Mouse (Mus musculus): ENCODE measurements around the gene Defb11. TPM values are rescaled to one million over a fixed set of nuclear protein-coding genes. Genes with fewer than 3 reads are reported as not detected.

Defb11 gene
- polyA plus RNA-seq (2012; ENCODE audit: low replicate concordance), result not detected in 2 replicates

DNA sequence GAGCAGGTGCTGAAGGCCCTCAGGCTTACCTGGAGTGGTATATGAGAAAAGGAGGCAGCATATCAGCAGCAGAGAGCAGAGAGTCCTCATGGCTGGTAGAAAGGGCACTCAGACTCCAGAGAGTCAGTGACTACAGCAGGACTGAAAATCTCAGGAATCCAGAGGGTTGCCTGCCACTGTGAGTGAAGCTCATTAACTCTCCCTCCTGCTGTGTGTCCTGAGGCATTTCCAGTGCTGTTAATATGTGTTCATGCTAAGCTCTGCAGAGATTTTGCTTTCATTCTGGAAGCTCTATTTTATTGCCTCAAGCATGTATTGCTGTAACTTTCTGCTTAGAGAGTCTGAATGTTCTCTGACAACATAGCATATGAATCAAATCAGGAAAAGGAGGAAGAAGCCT, at the start of gene Defb11:
Defb11 (minus strand) TSS at position 123 of the 400 bp plus-strand sequence.

DNA sequence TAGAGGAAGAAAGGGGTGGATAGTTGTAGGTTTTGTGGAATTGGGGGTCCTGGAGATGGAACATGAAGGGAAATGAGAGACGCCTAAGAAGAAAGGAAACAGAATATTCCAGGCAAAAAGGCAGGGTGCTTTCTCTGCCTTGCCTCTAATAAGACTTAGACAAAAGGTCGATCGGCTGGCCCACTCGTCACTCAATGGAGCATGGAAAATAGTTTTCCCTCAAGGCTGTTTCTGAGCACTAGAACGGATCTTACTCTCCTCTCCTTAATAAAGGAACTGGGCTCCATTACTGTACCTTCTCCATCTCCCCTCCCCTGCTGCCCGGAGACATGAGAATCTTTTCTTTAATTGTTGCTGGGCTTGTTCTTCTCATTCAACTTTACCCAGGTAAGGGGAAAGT, 40.2 kb upstream of the Defb11 start, which contains the start of gene Defb13:
Defb13 (plus strand) TSS at position 301 of the 400 bp plus-strand sequence.

DNA sequence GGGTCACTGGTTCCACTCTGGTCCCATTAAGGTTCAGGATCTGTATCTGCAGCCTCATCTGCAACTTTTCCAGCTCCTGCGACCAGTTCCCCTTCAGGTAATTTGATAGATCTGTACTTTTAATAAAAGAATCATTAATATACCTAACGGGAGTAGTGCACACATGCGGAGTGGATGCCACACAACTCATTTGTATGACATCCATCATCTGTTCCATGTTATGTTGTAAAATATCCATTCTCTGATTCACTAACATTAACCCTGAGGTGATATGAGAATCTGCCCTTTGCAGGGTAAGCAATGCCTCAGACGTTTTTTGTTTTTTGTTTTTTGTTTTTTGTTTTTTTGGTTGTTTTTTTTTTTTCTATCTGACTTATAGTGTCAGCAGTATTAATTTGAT, 31.8 kb upstream of the Defb11 start, which contains the start of gene Defb35:
Defb35 (plus strand) TSS at position 301 of the 400 bp plus-strand sequence.

DNA sequence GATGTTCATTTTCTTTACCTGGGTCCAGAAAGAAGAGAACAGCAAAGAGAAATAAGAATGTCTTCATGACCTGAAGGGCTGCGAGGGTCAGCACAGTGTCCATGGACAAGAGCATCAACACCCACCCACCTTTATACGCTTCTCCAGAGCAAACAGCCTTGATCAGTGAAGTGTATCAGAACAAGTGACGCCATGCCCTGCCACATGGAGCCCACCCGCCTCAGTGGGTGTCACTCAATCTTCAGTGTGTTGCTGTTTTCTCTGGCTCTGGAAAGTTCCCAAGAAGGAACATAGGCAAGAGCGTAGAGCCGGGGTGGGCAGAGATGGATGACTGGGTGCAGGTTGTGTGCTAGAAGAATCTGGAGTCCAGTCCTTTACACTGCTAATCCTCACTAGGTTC, 26.4 kb upstream of the Defb11 start, which contains the start of gene Defb15:
Defb15 (minus strand) TSS at position 101 of the 400 bp plus-strand sequence.

DNA sequence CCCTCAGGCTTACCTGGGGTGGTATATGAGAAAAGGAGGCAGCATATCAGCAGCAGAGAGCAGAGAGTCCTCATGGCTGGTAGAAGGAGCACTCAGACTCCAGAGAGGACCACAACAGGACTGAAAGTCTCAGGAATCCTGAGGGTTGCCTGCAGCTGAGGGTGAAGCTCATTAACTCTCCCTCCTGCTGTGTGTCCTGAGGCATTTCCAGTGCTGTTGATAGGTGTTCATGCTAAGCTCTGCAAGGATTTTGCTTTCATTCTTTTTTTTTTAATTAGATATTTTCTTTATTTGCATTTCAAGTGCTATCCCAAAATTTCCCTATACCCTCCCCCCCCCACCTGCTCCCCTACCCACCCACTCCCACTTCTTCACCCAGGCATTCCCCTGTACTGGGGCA, 20.9 kb downstream of the Defb11 start, which contains the start of gene Defb9:
Defb9 (minus strand) TSS at position 101 of the 400 bp plus-strand sequence.

DNA sequence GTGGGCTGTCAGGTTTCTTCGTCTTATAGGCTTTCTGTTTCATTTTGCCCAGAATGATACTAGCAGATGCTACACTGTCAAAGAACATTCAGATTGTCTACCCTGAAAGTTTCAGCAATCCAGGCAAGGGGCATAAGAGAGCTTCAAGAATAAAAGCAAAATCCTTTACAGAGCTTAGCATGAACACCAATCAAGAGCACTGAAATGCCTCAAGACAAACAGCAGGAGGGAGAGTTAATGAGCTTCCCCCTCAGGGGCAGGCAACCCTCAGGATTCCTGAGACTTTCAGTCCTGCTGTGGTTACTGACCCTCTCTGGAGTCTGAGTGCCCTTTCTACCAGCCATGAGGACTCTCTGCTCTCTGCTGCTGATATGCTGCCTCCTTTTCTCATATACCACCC, 47.6 kb downstream of the Defb11 start, which contains the start of gene Defb10:
Defb10 (plus strand) TSS at position 316 of the 400 bp plus-strand sequence.

Other genes with a start within 250 kb of the Defb11 start
- not detected in 2 replicates for gene Defa34, start 240.6 kb downstream of the Defb11 start, polyA plus RNA-seq (2012; ENCODE audit: low replicate concordance)
- not detected in 2 replicates for gene AY761184, start 202.8 kb downstream of the Defb11 start, polyA plus RNA-seq (2012; ENCODE audit: low replicate concordance)
- gene Defa24, start 171.9 kb downstream of the Defb11 start, polyA plus RNA-seq (2012; ENCODE audit: low replicate concordance), result not detected in 2 replicates
- gene Defb50, start 82.9 kb downstream of the Defb11 start, polyA plus RNA-seq (2012; ENCODE audit: low replicate concordance), result not detected in 2 replicates
- not detected in 2 replicates for gene Defb2, start 66.5 kb downstream of the Defb11 start, polyA plus RNA-seq (2012; ENCODE audit: low replicate concordance)
- not detected in 2 replicates for gene Defb10, start 47.5 kb downstream of the Defb11 start, polyA plus RNA-seq (2012; ENCODE audit: low replicate concordance)
- gene Defb9, start 21.0 kb downstream of the Defb11 start, polyA plus RNA-seq (2012; ENCODE audit: low replicate concordance), result not detected in 2 replicates
- gene Defb15, start 26.3 kb upstream of the Defb11 start, polyA plus RNA-seq (2012; ENCODE audit: low replicate concordance), result not detected in 2 replicates
- gene Defb35, start 31.9 kb upstream of the Defb11 start, polyA plus RNA-seq (2012; ENCODE audit: low replicate concordance), result not detected in 2 replicates
- not detected in 2 replicates for gene Defb13, start 40.4 kb upstream of the Defb11 start, polyA plus RNA-seq (2012; ENCODE audit: low replicate concordance)
- not detected in 2 replicates for gene Fam90a1a, start 52.3 kb upstream of the Defb11 start, polyA plus RNA-seq (2012; ENCODE audit: low replicate concordance)
- gene Ccdc70, start 63.4 kb upstream of the Defb11 start, polyA plus RNA-seq (2012; ENCODE audit: low replicate concordance), result not detected in 2 replicates
- gene Atp7b, start 153.9 kb upstream of the Defb11 start, polyA plus RNA-seq (2012; ENCODE audit: low replicate concordance), result 0.60 and 2.2 TPM in 2 replicates
- gene Alg11, start 154.3 kb upstream of the Defb11 start, polyA plus RNA-seq (2012; ENCODE audit: low replicate concordance), result 0.41 and 1.0 TPM in 2 replicates
- not detected in 2 replicates for gene Nek5, start 218.6 kb upstream of the Defb11 start, polyA plus RNA-seq (2012; ENCODE audit: low replicate concordance)